Mouse (Mus musculus) cerebellum, postnatal 4 days (tissue): Measurements from ENCODE around the gene Elf2.
"Not testable (repeated sequence)": the region's sequence is repeated elsewhere in the genome, so short reads cannot be mapped to it uniquely, and the experiment has no call there.

Source experiments
- DNase-seq, 2 experiments: peaks; one replicate each; pipeline ENCODE4 v3.0.0; 2022; ENCODE audit warnings: low spot score in 2 of 2, mixed read lengths in 1 of 2

The Elf2 gene

DNA sequence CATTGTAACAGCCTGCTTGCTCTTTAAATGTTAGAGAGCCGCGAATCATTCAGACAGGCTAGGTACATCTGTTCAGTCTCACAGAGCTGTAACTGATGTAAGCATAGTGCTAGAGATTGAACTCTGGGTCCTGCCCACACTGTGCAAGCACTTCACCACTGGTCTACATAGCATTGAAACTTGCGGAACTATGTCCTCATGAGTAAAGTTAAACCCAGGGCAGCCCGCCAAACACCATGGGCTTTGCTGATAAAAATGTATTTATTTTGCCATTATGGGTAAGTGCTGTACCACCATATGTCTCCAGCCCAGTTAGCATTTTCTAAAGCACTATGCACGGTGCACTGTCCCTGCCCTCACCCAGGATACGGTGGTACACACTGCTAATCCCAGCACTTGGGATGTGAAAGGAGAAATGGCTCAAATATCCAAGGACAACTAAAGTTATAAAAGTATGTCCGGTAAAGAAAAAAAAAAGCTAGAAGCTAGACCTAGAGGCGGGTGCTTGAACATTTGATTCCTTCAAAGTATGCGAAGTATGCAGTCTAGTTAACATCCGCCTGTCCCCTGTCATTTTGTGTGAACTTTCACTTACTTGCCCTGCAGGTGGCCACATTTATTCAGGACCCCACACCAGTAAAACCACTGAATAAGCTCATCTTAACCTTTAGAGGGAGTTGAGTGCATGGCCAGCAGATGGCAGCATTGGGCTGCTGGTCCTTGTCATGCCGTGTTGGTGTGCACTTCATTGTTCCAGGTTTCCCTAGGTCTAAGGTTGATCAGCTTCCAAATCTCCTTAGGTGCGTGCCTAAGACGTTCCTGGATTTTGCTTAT lies 106.3 kb downstream of the Elf2 start:
- DNase-seq, result peak; percentile 65 to 77

DNA sequence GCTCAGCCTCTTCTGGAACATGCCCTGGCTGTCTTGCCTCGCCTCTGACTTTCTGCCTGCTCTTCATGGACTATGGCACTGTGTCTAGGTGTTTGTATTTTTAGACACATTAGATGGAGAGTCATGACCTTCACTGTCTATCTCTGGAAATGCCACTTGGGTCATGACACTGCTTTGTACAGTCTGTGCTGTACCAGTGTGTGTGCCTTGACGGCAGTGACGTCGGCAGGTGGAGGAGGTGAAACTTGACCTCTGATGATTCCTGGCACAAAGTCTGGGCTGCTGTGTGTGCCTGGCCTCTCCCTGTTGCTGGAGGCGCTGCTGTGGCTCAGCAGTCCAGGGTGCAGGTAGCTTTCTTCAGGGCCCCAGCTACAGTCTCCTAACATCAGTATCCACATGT lies 107.0 kb downstream of the Elf2 start:
- no peak for DNase-seq

DNA sequence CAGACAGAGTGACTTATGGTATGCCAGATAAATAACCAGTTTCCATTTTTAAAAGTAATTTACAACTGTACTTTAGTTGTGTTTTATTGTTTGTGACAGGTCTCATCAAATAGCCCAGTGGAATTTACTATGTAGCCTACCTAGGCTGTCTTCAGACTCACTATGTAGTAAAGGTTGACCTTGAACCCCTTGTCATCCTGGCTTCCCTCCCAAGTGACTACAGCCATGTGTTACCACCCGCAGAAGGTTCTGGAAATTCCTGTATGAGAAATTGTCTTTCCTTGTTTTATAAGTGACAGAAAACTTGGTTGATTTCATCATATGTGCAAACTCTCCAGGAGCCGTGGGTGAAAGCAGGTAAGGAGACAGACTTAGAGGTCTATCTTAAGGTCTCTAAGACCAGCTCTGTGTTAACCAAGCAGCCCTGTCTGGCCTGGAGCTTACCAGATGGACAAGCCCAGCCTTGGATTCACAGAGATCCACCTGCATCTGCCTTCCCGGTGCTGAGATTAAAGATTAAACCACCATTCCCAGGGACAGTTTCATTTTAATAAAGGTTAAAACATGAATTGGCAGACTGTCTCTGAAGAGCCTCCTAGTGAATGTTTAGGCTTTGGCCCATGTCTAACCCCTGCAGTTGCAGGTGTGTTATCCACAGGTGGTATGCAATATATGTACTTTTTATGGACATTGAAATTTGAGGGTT lies 108.1 kb downstream of the Elf2 start:
- no peak for DNase-seq

DNA sequence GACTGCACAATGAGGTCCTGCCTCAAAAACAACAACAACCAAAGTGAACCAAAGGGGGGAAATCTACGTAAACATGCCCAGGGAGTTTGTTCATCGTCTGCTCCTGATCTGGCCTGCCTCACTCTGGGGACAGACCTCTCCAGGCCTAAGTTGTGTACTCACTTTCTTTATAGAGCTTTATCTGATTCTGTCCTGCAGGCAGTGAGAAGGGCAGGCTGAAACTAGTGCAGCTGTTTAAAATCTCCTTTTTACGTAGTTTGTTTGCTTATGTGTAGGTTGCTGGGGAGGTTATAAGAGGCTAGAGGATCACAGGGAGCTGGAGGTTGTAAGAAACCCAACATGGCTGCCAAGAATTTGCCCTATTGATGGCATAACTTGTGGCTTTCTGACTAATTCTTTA lies 109.0 kb downstream of the Elf2 start:
- no peak for DNase-seq

DNA sequence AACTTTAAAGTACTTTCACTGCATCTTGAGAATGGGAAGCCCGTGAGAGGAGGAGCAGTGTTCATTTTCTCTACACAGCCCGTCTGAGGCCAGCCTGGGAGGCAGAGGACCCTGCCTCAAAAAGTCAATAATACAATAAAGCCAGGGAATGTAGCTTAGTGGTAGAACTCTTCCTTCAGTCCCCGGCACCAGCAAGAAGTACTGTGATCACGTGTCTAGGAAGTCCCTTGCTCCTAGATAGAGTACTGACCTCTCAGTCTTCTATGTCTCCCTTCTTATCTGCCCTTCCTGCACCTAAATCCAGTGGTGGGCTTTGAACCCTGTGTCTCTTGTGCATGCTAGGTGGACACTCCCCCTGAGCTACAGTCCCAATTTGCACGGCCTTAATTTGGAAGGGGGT lies 109.6 kb downstream of the Elf2 start:
- no peak for DNase-seq

DNA sequence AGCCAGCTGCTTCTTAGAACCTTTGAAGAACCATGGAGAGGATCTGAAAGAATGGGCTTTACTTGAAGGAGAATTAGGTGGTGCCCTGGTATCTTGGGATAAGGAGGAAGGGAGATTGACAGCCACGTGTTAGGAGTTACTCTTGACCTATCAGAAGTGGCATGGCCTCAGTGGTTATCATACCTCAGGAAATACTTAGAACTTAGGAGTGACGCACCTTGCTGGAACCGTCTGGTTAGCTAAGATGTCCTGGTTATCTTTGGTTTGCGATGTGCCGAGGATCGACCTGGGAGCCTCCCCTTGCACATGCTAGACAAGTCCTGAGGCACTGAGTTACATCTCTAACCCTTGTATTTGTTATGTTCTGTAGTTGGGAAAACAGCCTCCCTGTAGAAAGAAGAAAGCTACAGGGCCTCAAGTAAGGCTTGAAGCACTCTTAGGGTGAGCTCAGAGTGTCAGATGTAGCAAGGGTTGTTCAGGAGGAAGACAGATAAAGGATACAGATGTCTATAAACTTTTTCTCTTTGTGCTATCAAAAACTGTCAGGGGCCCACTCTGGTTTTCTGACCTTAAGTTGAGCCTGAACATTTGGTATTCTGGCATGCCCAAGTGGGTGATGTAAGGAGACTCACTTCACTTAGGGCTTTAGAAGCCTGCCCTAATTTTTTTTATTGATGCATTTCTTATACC lies 110.2 kb downstream of the Elf2 start:
- DNase-seq, result no peak

DNA sequence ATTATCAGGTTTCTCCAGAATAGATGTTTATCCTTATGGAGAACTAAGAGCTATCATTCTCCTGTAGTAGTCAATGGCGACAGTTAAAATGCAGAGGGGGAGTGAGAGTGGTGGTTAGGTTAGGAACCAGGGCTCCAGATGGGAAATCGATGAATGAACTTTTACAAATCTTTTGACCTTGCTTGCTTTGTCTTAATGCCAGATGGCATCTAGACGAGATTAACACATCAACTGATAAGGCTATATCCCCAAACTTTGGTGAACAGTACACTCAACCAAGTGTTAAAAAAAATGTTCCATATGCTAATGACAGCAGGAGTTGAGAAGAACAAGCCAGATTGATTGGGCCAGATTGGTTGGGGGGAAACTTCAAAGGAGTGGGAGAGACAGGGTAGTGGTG lies 111.2 kb downstream of the Elf2 start:
- no peak for DNase-seq

DNA sequence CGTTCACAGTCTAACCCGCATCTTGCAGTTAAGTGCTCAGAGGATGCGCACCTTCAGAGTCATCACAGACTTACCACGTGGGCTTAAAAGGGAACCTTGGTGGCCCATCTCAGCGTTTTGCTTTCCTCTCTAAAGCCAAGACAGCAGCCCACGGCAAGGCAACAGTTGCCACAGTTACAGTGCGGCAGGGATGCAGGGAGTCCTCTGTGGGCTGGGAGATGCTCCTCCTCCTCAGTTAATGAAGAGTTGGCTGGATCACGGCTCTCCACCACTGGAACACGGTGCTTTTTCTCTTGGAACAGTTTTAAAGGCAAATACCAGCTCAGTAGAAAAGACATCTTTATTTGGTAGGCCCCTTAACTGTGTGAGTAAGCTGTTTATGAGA lies 111.7 kb downstream of the Elf2 start:
- DNase-seq, result no peak

DNA sequence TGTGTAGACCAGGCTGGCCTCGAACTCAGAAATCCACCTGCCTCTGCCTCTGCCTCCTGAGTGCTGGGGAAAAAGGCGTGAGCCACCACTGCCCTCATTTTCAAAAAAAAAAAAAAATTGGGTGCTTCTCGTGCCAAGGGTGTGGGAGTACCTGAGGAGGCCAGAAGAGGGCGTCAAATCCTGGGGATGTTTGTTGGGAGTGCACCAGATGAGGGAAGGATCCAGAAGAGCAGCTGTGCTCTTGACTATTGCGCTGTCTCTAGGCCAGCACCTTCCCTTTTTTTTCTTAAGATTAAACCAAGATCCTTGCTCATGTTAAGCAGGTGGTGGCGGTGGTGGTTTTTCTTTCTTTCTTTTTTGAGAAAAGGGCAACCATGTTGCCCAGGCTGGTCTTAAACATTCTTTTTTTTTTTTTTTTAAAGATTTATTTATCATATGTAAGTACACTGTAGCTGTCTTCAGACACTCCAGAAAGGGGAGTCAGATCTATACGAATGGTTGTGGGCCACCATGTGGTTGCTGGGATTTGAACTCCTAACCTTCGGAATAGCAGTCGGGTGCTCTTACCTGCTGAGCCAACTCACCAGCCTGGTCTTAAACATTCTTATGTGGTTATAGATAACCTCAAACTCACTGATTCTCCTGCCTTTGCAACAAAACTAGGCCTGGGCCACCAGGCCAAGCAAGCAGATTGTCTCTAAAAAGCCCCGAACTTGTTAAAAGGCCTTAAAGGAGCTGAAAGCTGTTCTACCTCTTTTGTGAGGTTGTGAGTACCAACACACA lies 112.2 kb downstream of the Elf2 start:
- peak in 1 of 2 experiments; percentile 60 for DNase-seq

DNA sequence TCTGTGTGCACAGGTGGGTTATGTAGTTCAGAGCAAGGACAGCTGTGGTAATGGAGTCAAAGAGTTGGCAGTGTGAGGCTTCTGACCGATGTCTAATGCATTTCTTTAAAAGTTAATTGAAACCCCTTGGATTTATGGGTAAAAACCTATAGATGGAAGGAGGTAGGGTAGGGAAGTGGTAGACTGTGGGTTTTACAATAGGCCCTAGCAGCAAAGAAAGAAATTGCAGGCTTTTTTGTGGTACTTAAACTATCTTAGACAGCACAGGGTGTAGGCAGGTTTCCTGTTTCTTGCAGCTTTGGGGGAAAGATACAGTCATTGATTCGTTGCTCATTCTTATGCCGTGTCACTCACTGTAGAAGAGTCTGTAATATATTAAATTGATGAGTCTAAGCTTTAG lies 113.9 kb downstream of the Elf2 start:
- DNase-seq, result no peak

DNA sequence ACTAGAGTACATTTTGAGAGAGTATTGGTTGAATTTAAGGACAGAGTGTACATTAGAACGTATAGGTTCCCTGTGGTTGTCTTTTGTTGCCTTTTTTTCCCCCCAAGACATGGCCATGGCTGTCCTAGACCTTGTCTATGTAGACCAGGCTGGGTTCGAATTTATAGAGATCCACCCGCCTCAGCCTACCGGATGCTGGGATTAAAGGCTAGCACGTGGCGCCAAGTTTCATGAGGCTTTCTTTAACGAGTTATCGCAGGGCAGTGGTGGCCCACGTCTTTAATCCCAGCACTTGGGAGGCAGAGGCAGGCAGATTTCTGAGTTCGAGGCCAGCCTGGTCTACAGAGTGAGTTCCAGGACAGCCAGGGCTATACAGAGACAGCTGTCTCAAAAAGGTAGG lies 114.5 kb downstream of the Elf2 start:
- no peak for DNase-seq

DNA sequence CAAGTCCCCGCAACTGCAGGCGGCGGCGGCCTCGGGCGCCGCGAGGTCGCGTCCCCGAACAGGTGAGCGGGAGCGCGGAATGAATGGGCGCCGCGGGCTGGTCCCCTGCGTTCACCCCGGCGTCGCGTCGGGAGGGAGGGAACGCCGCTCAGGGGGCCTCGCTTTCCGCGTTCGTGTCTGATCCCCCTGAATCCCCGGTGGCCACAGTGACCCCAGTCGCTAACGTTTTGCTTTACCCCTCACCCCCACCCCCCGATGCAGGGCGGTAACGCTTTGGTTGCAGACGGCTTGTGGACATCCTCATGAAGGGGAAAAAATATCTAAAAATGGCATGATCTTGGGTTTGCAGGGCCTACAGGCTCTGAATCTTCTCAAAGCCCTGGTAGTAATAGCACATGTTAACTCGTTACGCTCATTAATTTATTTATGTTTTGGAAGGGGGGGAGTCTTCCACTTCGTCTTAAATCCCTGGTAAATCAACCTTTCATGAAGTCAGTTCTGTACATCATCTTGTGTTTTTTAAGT lies 115.2 kb downstream of the Elf2 start:
- DNase-seq, result no peak

DNA sequence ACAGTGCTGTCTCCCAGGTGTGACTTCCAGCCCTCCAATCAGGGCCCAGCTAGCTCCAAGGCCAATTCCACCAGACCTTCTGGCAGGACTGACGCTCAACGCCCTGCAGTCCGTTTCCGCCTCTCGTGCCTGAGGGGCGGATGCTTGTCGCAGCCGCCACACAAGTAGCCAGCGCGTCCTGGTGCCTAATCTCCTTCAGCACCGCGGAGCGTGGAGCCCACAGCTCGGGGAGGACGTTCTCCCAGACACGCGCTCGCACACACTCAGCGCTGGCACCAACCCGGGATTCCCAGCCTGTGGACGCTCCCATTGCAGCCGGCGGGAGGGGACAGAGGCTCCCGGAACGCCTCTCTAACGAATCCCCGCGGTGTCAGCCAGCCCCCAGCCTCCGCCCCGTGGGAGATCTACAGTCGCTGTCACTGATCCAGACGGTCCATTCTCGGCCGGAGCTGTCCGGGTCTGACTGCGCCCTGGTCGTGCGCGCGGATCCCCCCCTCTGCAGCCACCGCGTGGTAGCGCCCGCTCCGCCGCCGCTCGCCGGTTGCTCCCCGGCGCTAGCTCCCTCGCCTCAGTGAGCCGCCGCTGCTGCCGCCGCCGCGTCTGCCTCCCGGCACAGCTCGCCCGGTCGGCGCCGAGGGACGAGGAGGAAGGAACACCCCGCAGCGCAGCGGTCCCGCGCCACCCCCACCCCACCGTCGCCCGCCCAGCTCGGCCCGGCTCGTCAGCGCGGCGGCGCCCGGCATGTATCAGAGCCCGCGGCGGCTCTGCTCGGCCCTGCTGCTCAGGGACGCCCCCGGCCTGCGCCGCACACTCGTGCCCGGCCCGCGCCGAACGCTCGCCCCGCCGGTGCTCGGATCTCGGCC lies 115.9 kb downstream of the Elf2 start, which contains the start of gene Noct:
Gene Noct, plus strand, starts transcription at position 85 of the 863 bp plus-strand sequence.
- DNase-seq, result peak; percentile 67 to 87

DNA sequence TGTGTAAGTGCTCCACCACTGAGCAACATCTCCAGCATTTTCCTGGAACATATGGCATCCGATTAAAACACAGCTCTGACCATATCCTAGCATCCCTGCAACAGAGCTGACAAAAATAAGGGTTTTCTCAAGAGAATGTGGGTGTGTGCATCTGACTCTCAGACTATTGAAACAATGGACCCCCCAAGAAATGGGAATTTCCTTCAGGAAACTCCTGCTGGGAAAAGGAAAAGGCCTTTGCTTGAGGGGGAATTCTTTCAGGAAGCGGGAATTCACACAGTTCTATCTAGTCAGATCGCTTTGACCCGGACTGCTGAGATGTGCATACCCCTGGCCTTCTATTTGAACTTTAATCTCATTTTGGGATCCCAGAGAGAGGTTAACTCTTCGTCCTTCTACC lies 116.9 kb downstream of the Elf2 start:
- DNase-seq, result no peak

DNA sequence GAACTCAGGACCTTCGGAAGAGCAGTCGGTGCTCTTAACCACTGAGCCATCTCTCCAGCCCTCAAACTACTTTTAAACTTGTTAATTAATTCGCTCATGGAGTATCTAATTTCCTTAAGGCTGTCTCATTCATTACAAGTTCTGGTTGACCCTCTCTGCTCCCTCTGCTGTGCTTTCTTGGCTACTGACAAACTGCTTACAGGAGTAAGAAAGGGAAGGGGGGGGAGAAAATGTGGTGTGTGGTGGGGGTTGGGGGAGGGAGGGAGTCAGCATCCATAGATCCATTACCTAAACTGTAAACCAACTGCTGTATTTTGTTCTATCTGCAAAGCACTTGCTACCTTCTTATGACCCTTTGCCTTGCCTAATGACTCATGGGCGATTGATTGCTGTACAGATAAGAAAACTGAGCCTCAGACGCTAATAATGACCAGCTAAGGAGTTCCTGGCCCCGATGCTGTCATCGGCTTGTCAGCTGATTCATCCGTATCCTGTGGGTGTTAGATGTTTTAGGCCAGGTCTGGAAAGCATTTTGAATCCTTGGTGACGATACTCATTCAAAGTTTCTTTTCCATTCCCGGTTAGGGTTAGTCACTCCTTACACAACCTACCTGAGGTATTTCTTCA lies 117.5 kb downstream of the Elf2 start:
- no peak for DNase-seq

DNA sequence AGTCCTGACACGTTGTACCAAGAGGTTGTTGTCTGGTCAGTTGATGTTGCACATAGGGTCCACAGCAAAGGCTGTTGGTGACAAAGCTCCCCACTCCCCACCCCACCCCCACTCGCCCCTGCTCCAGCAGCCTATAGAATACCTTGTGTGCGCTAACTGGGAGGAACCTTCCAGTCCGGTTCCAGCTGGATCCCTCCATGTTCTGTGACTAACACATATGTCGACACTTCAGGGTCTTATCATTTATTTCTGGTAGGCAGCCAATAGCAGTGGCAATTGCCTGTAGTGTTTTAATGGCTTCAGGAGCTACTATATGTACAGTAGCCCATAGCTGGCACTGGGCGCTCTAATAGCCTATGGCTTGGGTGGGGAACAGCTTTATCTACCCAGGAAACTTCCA lies 118.2 kb downstream of the Elf2 start:
- DNase-seq, result no peak

DNA sequence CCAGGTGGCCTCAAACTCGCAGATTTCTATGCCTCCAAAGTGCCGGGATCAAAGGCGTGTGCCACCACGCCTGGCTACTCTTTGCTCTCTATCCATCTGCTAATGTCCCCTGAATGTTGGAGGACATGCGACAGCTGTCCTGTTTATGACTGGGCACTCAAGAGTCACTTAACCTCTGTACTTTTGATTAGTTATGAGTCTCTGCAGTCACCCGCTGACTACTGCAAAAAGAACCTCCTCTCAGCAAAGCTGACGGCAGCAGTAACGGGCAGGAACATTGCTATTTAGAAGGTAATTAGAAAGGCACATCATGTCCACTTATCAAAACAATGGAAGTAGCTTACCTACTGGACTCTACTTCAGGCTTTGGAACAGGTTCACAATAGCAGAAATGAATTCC lies 118.6 kb downstream of the Elf2 start:
- no peak for DNase-seq

DNA sequence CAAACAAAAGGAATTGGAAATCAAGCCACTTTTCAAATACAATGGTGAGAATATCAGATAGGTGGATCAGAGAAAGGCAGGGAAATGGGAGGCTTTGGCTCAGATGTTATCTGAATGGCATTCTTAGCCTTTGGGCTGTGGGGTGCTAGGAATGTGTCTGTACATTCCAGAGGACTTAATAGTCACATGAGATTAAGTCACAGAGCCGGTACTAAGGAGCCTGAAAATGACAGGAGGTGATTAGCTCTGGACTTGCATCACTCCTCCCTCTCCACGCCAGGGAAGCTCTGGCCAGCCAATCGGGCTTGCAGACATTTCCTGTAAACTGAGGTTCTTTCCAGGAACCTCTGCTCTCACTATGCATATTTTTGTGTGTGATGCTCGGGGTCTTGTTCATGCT lies 119.6 kb downstream of the Elf2 start:
- no peak for DNase-seq

DNA sequence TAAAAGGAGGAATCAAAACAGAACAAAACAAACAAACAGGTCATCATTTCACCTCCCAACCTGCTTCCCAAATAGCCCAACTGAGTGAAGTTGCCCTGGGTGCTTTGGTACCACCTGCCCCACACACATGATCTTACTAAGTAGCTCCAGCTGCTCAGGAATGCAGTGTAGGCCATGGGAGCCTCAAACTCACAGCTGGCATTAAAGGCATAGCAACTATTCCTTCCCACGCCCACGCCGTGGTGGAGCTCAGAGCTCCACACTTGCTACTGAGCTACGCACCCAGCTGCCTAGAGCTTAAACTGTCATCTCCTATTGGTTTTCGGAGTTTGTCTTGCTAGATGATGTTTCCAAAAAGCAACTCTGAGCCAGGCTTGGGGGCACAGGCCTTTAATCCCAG lies 121.2 kb downstream of the Elf2 start:
- no peak for DNase-seq

DNA sequence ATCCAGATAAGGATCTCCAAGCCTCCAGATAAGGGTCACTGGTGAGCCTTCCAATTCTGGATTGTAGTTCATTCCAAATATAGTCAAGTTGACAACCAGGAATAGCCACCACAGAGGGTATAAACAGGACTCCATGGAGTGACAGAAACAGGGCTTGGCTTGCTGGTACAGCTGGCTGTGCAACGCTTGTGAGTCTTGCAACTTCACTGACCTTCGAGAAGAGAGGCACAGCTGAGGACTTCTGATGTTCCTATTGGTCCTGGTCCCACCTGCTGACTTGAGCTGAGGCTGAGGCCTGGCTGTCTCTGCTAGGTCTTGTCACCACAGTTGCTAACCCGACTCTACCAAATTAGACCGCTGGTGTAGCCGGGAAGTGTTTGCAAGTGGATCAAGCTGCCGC lies 122.1 kb downstream of the Elf2 start:
- DNase-seq, result not testable (repeated sequence)
